In genomic region chr16:21305859-21306258, GRCm38 (mm10) we compare ENCODE assay signal across 23 mouse cellular contexts.
"Had no signal": no experiment of that assay in that cellular context is flagged by ENCODE, and none has a peak within 500 bp of the region (broad histone marks: within the 10 kb centered on the region; RNA-seq: fewer than 3 reads in every experiment).

No protein-coding gene starts in this region.

- H3K27ac ChIP-seq: gastrocnemius, adult 2 months; heart, embryonic 10.5 days; hindbrain, embryonic 10.5 days; hindbrain, embryonic 14.5 days; intestine, embryonic 15.5 days; layer of hippocampus, adult 2 months; left cerebral cortex, adult 2 months; limb, embryonic 15.5 days; liver, embryonic 12.5 days; liver, embryonic 14.5 days had no signal

- H3K4me2 ChIP-seq: heart, embryonic 12.5 days; hindbrain, embryonic 14.5 days; intestine, embryonic 15.5 days; limb, embryonic 15.5 days; liver, embryonic 12.5 days had no signal

- DNase-seq: gastrocnemius, adult 2 months; gastrocnemius, postnatal 10 days; gastrocnemius, postnatal 25 days; heart, adult 18-20 months; heart, postnatal 10 days; heart, postnatal 4 days; kidney, adult 2 months; kidney, adult 9 months; kidney, postnatal 25 days; kidney, postnatal 4 days had no signal

- H3K9ac ChIP-seq: heart, embryonic 12.5 days; hindbrain, embryonic 14.5 days; intestine, embryonic 15.5 days; limb, embryonic 15.5 days; liver, embryonic 12.5 days; liver, embryonic 14.5 days had no signal

- ATAC-seq: hindbrain, embryonic 16.5 days; inflammation-experienced regulatory T-cells, adult 6 months; intestine, embryonic 15.5 days; intestine, postnatal 0 days; liver, embryonic 12.5 days had no signal

- H3K9me3 ChIP-seq: heart, embryonic 10.5 days; heart, embryonic 12.5 days; hindbrain, embryonic 10.5 days; intestine, embryonic 15.5 days; limb, embryonic 15.5 days; liver, embryonic 12.5 days had no signal

- H3K36me3 ChIP-seq: heart, embryonic 10.5 days; heart, embryonic 12.5 days; hindbrain, embryonic 10.5 days; intestine, embryonic 15.5 days; limb, embryonic 15.5 days; liver, embryonic 12.5 days had no signal

- H3K27me3 ChIP-seq: intestine, embryonic 15.5 days; limb, embryonic 15.5 days had no signal

- H3K4me3 ChIP-seq: gastrocnemius, adult 2 months; heart, embryonic 10.5 days; heart, embryonic 12.5 days; hindbrain, embryonic 10.5 days; intestine, embryonic 15.5 days; layer of hippocampus, adult 2 months; left cerebral cortex, adult 2 months; limb, embryonic 15.5 days; liver, embryonic 12.5 days had no signal
